Mouse (Mus musculus) liver, adult 2 months (tissue): Measurements from ENCODE around the gene Syt5.

ENCODE experiments used
- CTCF ChIP-seq: fragments of 200-500 bp; IDR thresholded peaks from 2 replicates; pipeline ENCODE4 v1.5.1; 2011; ENCODE audit warnings: low read depth, low read length, control low read depth
- POLR2A ChIP-seq: fragments of 200-500 bp; IDR thresholded peaks from 2 replicates; pipeline ENCODE4 v1.6.1; 2011; ENCODE audit warnings: low read length, control low read depth; ENCODE audit not compliant: insufficient read depth; ENCODE audit errors: extremely low read depth

DNA sequence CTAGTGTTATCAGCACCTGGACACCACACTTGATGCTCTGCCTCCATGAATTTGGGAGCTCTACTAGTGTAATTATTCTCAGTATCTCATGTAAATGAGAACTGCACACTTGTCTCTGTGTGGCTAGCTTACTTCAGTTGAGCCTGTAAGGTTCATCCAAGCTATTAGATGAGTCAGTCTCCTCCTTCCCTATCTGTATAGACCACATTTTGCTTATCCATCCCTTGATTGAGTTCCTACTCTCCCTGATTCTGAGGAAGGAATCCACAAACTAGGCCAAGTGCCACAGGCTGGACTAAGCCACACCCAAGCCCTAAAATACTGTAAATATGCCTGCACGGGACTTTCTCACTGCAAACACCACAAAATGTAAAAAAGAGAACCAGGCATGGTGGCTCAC, 53.4 kb downstream of the Syt5 start:
- TF ChIP-seq POLR2A (no peak), CTCF (no peak)
